Mouse (Mus musculus) neural tube, embryonic 11.5 days (tissue): ENCODE data around the gene Xylt2. TPM values are rescaled to one million over a fixed set of nuclear protein-coding genes. Genes with fewer than 3 reads are reported as not detected.

Source experiments
- ATAC-seq: fragments of 200-750 bp; cut with Nextera tagmentation; 2 replicates; pipeline ENCODE4 v1.8.0; 2017; ENCODE audit warnings: moderate number of reproducible peaks, mild to moderate bottlenecking, moderate TSS enrichment, moderate library complexity; ENCODE audit not compliant: insufficient read depth, low FRiP score, low TSS enrichment
- DNase-seq: peaks from one replicate; pipeline ENCODE4 v3.0.0-alpha.2; 2015; ENCODE audit warnings: low spot score
- H3K27ac ChIP-seq: fragments of 300-500 bp; sonication (generic); 2 replicates; pipeline ENCODE4 v1.5.1; 2014; ENCODE audit warnings: low read depth, mild to moderate bottlenecking, low read length
- H3K27me3 ChIP-seq: fragments of 300-500 bp; sonication (generic); 2 replicates; pipeline ENCODE4 v1.6.1; 2014; ENCODE audit warnings: mild to moderate bottlenecking, low read length, mixed read lengths; ENCODE audit not compliant: control insufficient read depth, insufficient read depth
- H3K36me3 ChIP-seq: fragments of 300-500 bp; sonication (generic); 2 replicates; pipeline ENCODE4 v1.6.1; 2014; ENCODE audit warnings: mild to moderate bottlenecking, low read length, moderate library complexity, mixed read lengths; ENCODE audit not compliant: control insufficient read depth, insufficient read depth
- H3K4me1 ChIP-seq: fragments of 300-500 bp; sonication (generic); 2 replicates; pipeline ENCODE4 v1.6.1; 2014; ENCODE audit warnings: low read length, mixed read lengths; ENCODE audit not compliant: control insufficient read depth, insufficient read depth
- H3K4me2 ChIP-seq: fragments of 300-500 bp; sonication (generic); 2 replicates; pipeline ENCODE4 v1.6.1; 2014; ENCODE audit warnings: low read depth, mild to moderate bottlenecking, moderate library complexity
- H3K4me3 ChIP-seq: fragments of 300-500 bp; sonication (generic); 2 replicates; pipeline ENCODE4 v1.5.1; 2014; ENCODE audit warnings: low read depth, low read length
- H3K9ac ChIP-seq: fragments of 300-500 bp; sonication (generic); 2 replicates; pipeline ENCODE4 v1.6.1; 2014; ENCODE audit warnings: mild to moderate bottlenecking, low read length
- H3K9me3 ChIP-seq: fragments of 300-500 bp; sonication (generic); 2 replicates; pipeline ENCODE4 v1.6.1; 2016; ENCODE audit warnings: low read length; ENCODE audit not compliant: control insufficient read depth
- WGBS: fragments of 180-500 bp; shearing (Covaris S2); extraction: QIAGEN DNeasy Blood & Tissue Kit; methylation state at CpG from one replicate; pipeline ENCODE4 v1.1.7; 2014; 5-methylcytosine and 5-hydroxymethylcytosine counted together
- polyA plus RNA-seq: library from polyadenylated mRNA; unstranded; fragments of >200 nt; fragmentation: Nextera tagmentation; extraction: Ambion mirVana; gene quantifications from 2 replicates; pipeline ENCODE4 v1.2.1, GENCODE M21; 2014

Gene Xylt2
- polyA plus RNA-seq, 1 experiment from 2014 or later, result 17.0 TPM

- Histone ChIP-seq H3K9ac (no peak overlapping the region), H3K4me1 (no peaks in the 10 kb centered on the region), H3K36me3 (no peaks in the 10 kb centered on the region), H3K27me3 (no peaks in the 10 kb centered on the region), H3K4me3 (no peak overlapping the region), H3K9me3 (no peaks in the 10 kb centered on the region), H3K27ac (no peak overlapping the region), H3K4me2 (no peak overlapping the region)
- DNase-seq, result no peak
- ATAC-seq, result no peak
- 81% methylated on average over 7 of the region's 7 CpGs for WGBS
These were observed 5.1 kb upstream of the Xylt2 start for GRCm38 (mm10) chr11:94682427-94682826.

GRCm38 (mm10) chr11:94681640-94682039 lies 4.3 kb upstream of the Xylt2 start:
- Histone ChIP-seq H3K36me3 (no peaks in the 10 kb centered on the region), H3K4me1 (peaks cover under 1% of the 10 kb centered on the region), H3K27me3 (no peaks in the 10 kb centered on the region), H3K4me3 (no peak overlapping the region), H3K9ac (no peak overlapping the region), H3K9me3 (no peaks in the 10 kb centered on the region), H3K27ac (no peak overlapping the region), H3K4me2 (no peak overlapping the region)
- ATAC-seq, result no peak
- WGBS, result 84% methylated on average over 4 of the region's 4 CpGs
- DNase-seq, result no peak

- Histone ChIP-seq H3K9ac (no peak overlapping the region), H3K4me1 (peaks cover 11% of the 10 kb centered on the region)
- no peak for ATAC-seq
These were observed 3.3 kb upstream of the Xylt2 start for GRCm38 (mm10) chr11:94680639-94681038.

GRCm38 (mm10) chr11:94677607-94678145 lies 361 bp upstream of the Xylt2 start:
- Histone ChIP-seq H3K4me1 (peaks cover 11% of the 10 kb centered on the region), H3K27ac (0 out of 2 replicates have a peak overlapping the region, but pooled peaks have one; percentile 89), H3K4me3 (peak overlapping the region; percentile 94), H3K4me2 (peak overlapping the region; percentile 83), H3K36me3 (no peaks in the 10 kb centered on the region; the same call in 1 of the 2 replicates), H3K27me3 (no peaks in the 10 kb centered on the region), H3K9ac (peak overlapping the region; percentile 2; the same call in 1 of the 2 replicates), H3K9me3 (no peaks in the 10 kb centered on the region)
- ATAC-seq (no peak), DNase-seq (no peak)
- 34% methylated on average over 15 of the region's 15 CpGs for WGBS

More at GRCm38 (mm10) chr11:94680639-94681038, 3.3 kb upstream of the Xylt2 start:
- Histone ChIP-seq H3K9me3 (no peaks in the 10 kb centered on the region), H3K27ac (no peak overlapping the region), H3K27me3 (no peaks in the 10 kb centered on the region), H3K4me2 (no peak overlapping the region), H3K36me3 (no peaks in the 10 kb centered on the region), H3K4me3 (no peak overlapping the region)
- DNase-seq, result no peak

GRCm38 (mm10) chr11:94676308-94676707 lies 1.0 kb downstream of the Xylt2 start:
- H3K4me3 ChIP-seq, result peak overlapping the region; percentile 94
- H3K36me3 ChIP-seq, result no peaks in the 10 kb centered on the region; the same call in 1 of the 2 replicates
- H3K4me2 ChIP-seq, result peak overlapping the region; percentile 83
- no peak overlapping the region for H3K27ac ChIP-seq
- no peak for DNase-seq
- ATAC-seq, result no peak
- no peaks in the 10 kb centered on the region for H3K9me3 ChIP-seq
- H3K4me1 ChIP-seq, result peaks cover 11% of the 10 kb centered on the region
- H3K9ac ChIP-seq, result peak overlapping the region; percentile 97
- 36% methylated on average over 4 of the region's 4 CpGs for WGBS
- H3K27me3 ChIP-seq, result no peaks in the 10 kb centered on the region

GRCm38 (mm10) chr11:94675446-94675845 lies 1.9 kb downstream of the Xylt2 start:
- ATAC-seq (no peak), DNase-seq (no peak)
- Histone ChIP-seq H3K9ac (no peak overlapping the region), H3K4me2 (no peak overlapping the region), H3K27ac (no peak overlapping the region), H3K4me1 (peaks cover 11% of the 10 kb centered on the region), H3K27me3 (no peaks in the 10 kb centered on the region), H3K36me3 (peaks cover under 1% of the 10 kb centered on the region; the same call in 1 of the 2 replicates), H3K9me3 (no peaks in the 10 kb centered on the region), H3K4me3 (no peak overlapping the region)
- WGBS, result 79% methylated on average over 5 of the region's 5 CpGs

GRCm38 (mm10) chr11:94674984-94675383 lies 2.3 kb downstream of the Xylt2 start:
- no peak overlapping the region for H3K27ac ChIP-seq
- no peaks in the 10 kb centered on the region for H3K9me3 ChIP-seq
- ATAC-seq (no peak), DNase-seq (no peak)
- no peak overlapping the region for H3K4me3 ChIP-seq
- 85% methylated on average over 5 of the region's 5 CpGs for WGBS
- H3K4me1 ChIP-seq, result peaks cover 11% of the 10 kb centered on the region
- H3K9ac ChIP-seq, result no peak overlapping the region
- H3K4me2 ChIP-seq, result no peak overlapping the region
- H3K27me3 ChIP-seq, result no peaks in the 10 kb centered on the region
- H3K36me3 ChIP-seq, result peaks cover 3% of the 10 kb centered on the region

GRCm38 (mm10) chr11:94665281-94665680 lies 12.0 kb downstream of the Xylt2 start:
- no peak overlapping the region for H3K9ac ChIP-seq
- H3K27ac ChIP-seq, result no peak overlapping the region
- WGBS, result 95% methylated on average over 6 of the region's 6 CpGs
- H3K27me3 ChIP-seq, result no peaks in the 10 kb centered on the region
- peaks cover 24% of the 10 kb centered on the region for H3K36me3 ChIP-seq
- ATAC-seq (no peak), DNase-seq (no peak)
- H3K4me2 ChIP-seq, result no peak overlapping the region
- H3K4me3 ChIP-seq, result no peak overlapping the region
- H3K4me1 ChIP-seq, result no peaks in the 10 kb centered on the region
- no peaks in the 10 kb centered on the region for H3K9me3 ChIP-seq

GRCm38 (mm10) chr11:94661344-94661743 lies 16.0 kb downstream of the Xylt2 start:
- WGBS, result 50% methylated on average over 1 of the region's 1 CpGs
- no peaks in the 10 kb centered on the region for H3K27me3 ChIP-seq
- H3K4me2 ChIP-seq, result no peak overlapping the region
- peaks cover 14% of the 10 kb centered on the region for H3K36me3 ChIP-seq
- no peak overlapping the region for H3K4me3 ChIP-seq
- no peaks in the 10 kb centered on the region for H3K4me1 ChIP-seq
- no peak for DNase-seq
- no peak for ATAC-seq
- no peak overlapping the region for H3K27ac ChIP-seq
- no peak overlapping the region for H3K9ac ChIP-seq
- H3K9me3 ChIP-seq, result no peaks in the 10 kb centered on the region
